Mouse (Mus musculus) hindbrain, embryonic 15.5 days (tissue): ENCODE measurements at regions not wholly inside any gene's neighbourhood (a gene's known extent, or its start where the extent isn't known, plus 50 kb on each side); places are given as distances from the start of the nearest gene placed in this dataset.

Source experiments
- ATAC-seq: fragments of 200-750 bp; cut with Nextera tagmentation; 2 replicates; pipeline ENCODE4 v1.8.0; 2017; ENCODE audit warnings: low read depth, moderate number of reproducible peaks, moderate TSS enrichment; ENCODE audit not compliant: low FRiP score
- H3K27ac ChIP-seq: fragments of 300-500 bp; sonication (generic); replicated peaks from 2 replicates; pipeline ENCODE4 v1.5.1; 2015; ENCODE audit warnings: mild to moderate bottlenecking, inconsistent platforms
- H3K27me3 ChIP-seq: fragments of 300-500 bp; sonication (generic); 2 replicates; pipeline ENCODE4 v1.6.1; 2015; ENCODE audit warnings: control low read depth, inconsistent platforms
- H3K36me3 ChIP-seq: fragments of 300-500 bp; sonication (generic); 2 replicates; pipeline ENCODE4 v1.6.1; 2015; ENCODE audit warnings: control low read depth, inconsistent platforms
- H3K4me1 ChIP-seq: fragments of 300-500 bp; sonication (generic); replicated peaks from 2 replicates; pipeline ENCODE4 v1.6.1; 2015; ENCODE audit warnings: control low read depth, inconsistent platforms
- H3K4me2 ChIP-seq: fragments of 300-500 bp; sonication (generic); 2 replicates; pipeline ENCODE4 v1.6.1; 2015; ENCODE audit warnings: moderate library complexity, mild to moderate bottlenecking, inconsistent platforms
- H3K4me3 ChIP-seq: fragments of 300-500 bp; sonication (generic); 2 replicates; pipeline ENCODE4 v1.5.1; 2015; ENCODE audit warnings: mild to moderate bottlenecking, inconsistent platforms
- H3K9ac ChIP-seq: fragments of 300-500 bp; sonication (generic); 2 replicates; pipeline ENCODE4 v1.6.1; 2015; ENCODE audit warnings: inconsistent platforms
- H3K9me3 ChIP-seq: fragments of 300-500 bp; sonication (generic); 2 replicates; pipeline ENCODE4 v1.6.1; 2016; ENCODE audit warnings: control low read depth, inconsistent platforms
- WGBS: fragments of 180-500 bp; shearing (Covaris S2); methylation state at CpG from one replicate; pipeline ENCODE4 v1.1.7; 2015; 5-methylcytosine and 5-hydroxymethylcytosine counted together

GRCm38 (mm10) chr14:67599734-67600133 is 1590.7 kb upstream of the Gulo start:
- no peaks in the 10 kb centered on the region for H3K27me3 ChIP-seq
- H3K27ac ChIP-seq, result no peak overlapping the region
- no peaks in the 10 kb centered on the region for H3K36me3 ChIP-seq
- H3K9me3 ChIP-seq, result no peaks in the 10 kb centered on the region
- H3K4me2 ChIP-seq, result no peak overlapping the region
- 32% methylated on average over 4 of the region's 4 CpGs for WGBS
- H3K4me3 ChIP-seq, result no peak overlapping the region
- H3K4me1 ChIP-seq, result no peaks in the 10 kb centered on the region
- no peak overlapping the region for H3K9ac ChIP-seq
- ATAC-seq, result 0 out of 2 replicates have a peak, but pooled peaks have one; percentile 45

- Histone ChIP-seq H3K36me3 (no peaks in the 10 kb centered on the region), H3K4me1 (no peaks in the 10 kb centered on the region; the same call in 1 of the 2 replicates), H3K9ac (no peak overlapping the region), H3K27ac (no peak overlapping the region), H3K9me3 (no peaks in the 10 kb centered on the region), H3K27me3 (no peaks in the 10 kb centered on the region), H3K4me2 (no peak overlapping the region), H3K4me3 (no peak overlapping the region)
- 87% methylated on average over 11 of the region's 11 CpGs for whole genome bisulfite sequencing
- ATAC-seq, result no peak
Measured at GRCm38 (mm10) chr14:67588627-67589026, 1579.6 kb upstream of the Gulo start.

GRCm38 (mm10) chr14:67584456-67585048 is 1575.5 kb upstream of the Gulo start:
- Histone ChIP-seq H3K4me1 (peaks cover 9% of the 10 kb centered on the region; the same call in 1 of the 2 replicates), H3K36me3 (no peaks in the 10 kb centered on the region), H3K4me2 (peak overlapping the region; percentile 43), H3K9me3 (no peaks in the 10 kb centered on the region), H3K27ac (no peak overlapping the region; the same call in 1 of the 2 replicates), H3K9ac (no peak overlapping the region), H3K4me3 (no peak overlapping the region), H3K27me3 (no peaks in the 10 kb centered on the region)
- 40% methylated on average over 14 of the region's 14 CpGs for WGBS
- no peak for ATAC-seq

DNA sequence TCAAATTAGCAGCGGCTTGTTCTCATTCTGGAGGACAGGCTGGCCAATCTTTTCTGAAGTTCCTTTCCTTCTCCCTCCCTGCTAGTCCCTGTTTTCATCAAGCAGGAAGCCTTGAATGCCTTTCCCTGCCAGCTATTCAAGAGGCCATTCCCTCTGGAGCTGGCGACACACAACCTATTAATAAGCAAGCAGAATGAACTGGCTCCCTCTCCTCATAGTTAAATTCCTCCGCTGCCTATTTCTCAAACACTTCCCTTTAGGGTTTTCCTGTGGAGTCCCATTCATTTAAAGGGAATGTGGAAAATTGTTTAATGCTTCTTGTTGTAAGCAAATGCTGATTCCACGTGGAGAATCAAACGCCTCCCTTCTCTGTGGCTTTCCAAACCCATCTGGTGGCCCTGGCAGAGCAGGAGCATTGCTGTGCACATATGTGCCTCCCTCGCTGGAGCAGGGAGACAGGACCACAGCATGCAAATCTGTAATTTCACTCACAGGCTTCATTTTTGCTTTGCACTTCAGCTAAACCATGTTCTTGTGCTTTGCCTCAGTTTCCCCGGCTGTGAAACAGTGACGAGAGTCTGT is 1573.3 kb upstream of the Gulo start:
- 47% methylated on average over 8 of the region's 8 CpGs for WGBS
- H3K4me3 ChIP-seq, result no peak overlapping the region
- no peak overlapping the region for H3K4me2 ChIP-seq
- H3K36me3 ChIP-seq, result no peaks in the 10 kb centered on the region
- peaks cover 9% of the 10 kb centered on the region; the same call in 1 of the 2 replicates for H3K4me1 ChIP-seq
- no peaks in the 10 kb centered on the region for H3K27me3 ChIP-seq
- ATAC-seq, result no peak
- H3K27ac ChIP-seq, result no peak overlapping the region
- no peak overlapping the region for H3K9ac ChIP-seq
- H3K9me3 ChIP-seq, result no peaks in the 10 kb centered on the region

- Histone ChIP-seq H3K4me2 (no peak overlapping the region), H3K36me3 (no peaks in the 10 kb centered on the region), H3K9ac (no peak overlapping the region), H3K9me3 (no peaks in the 10 kb centered on the region), H3K4me3 (no peak overlapping the region), H3K4me1 (peaks cover 12% of the 10 kb centered on the region), H3K27ac (no peak overlapping the region), H3K27me3 (no peaks in the 10 kb centered on the region)
- ATAC-seq, result no peak
- WGBS, result 85% methylated on average over 7 of the region's 7 CpGs
Measured at GRCm38 (mm10) chr14:67574346-67574949, 1565.4 kb upstream of the Gulo start.

DNA sequence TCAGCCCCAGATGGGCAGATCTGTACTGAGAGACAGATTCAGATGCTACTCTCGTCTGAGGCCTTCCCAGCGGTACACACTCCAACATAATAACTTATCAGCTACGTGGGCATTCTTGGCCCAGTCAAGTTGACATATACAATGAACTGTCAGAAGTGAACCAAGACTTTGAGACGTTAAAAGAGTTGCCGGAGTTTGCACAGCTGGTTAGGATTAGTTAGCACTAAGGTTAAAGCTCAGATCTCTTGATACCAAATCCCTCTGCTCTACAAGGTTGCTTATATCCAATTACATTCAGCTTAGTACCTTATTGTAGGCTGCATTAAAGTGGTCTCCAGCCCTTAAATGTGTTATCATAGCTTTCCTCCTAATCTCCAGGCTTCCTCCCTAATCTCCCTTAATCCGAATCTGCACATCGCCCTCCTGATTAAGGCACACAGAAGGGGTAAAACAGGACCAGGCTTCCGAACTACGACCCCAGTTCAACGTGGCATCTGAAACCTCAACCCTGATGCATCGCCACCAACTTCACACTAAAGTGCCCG is 1564.5 kb upstream of the Gulo start:
- Histone ChIP-seq H3K4me3 (no peak overlapping the region), H3K9ac (no peak overlapping the region), H3K27me3 (no peaks in the 10 kb centered on the region), H3K4me1 (peaks cover 19% of the 10 kb centered on the region), H3K27ac (no peak overlapping the region), H3K9me3 (no peaks in the 10 kb centered on the region), H3K4me2 (no peak overlapping the region), H3K36me3 (no peaks in the 10 kb centered on the region)
- 89% methylated on average over 12 of the region's 12 CpGs for WGBS
- no peak for ATAC-seq

GRCm38 (mm10) chr14:67569744-67570322 is 1560.8 kb upstream of the Gulo start:
- Histone ChIP-seq H3K9me3 (no peaks in the 10 kb centered on the region), H3K36me3 (no peaks in the 10 kb centered on the region), H3K27ac (no peak overlapping the region), H3K9ac (no peak overlapping the region), H3K4me1 (peaks cover 19% of the 10 kb centered on the region), H3K27me3 (0 out of 2 replicates have a peak, but pooled peaks cover 2% of the 10 kb centered on the region), H3K4me3 (no peak overlapping the region), H3K4me2 (peak overlapping the region; percentile 9; the same call in 1 of the 2 replicates)
- ATAC-seq, result peak; percentile 65
- WGBS, result 27% methylated on average over 17 of the region's 17 CpGs

DNA sequence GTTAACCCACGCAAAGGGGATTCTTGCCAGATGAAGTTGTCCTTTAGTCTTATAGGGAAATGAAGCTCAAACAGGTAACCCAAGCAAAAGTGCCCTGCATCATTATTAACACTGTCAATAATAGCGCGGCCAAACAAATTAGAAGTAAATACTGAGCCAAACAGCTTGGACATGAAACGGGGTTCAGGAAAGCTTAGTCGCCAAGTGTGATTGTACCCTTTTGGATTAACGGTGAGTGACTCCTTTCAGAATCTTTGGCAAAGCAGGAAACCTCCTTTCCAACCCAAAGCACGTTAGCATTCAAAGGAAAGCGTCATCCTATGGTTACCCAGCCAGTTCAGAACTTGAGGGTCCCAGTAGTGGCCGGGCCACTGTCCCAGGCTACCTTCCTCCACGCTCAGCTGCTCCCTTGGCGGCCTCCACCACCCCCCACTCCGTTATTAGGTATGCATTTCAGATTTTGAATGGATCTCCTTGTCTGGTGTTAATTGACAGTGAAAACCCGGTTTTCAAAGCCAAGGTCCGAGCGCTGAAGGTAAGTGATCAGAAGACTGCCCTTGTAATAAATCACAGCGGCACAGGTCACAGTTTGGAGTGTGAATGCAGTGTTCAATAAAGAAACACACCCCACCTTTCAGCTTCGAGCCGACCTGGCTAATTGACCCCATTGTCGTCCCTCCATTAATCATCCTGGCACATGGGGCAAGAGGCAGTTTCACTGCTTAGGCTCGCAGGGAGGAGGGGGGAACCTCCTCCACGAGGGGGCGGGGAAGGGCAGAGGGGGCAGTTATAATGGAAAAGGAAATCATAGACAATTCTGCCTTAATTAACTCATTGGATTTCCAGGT is 1560.1 kb upstream of the Gulo start:
- Histone ChIP-seq H3K27me3 (0 out of 2 replicates have a peak, but pooled peaks cover 2% of the 10 kb centered on the region), H3K27ac (no peak overlapping the region), H3K9ac (no peak overlapping the region), H3K9me3 (no peaks in the 10 kb centered on the region), H3K4me2 (peak overlapping the region; percentile 9; the same call in 1 of the 2 replicates), H3K4me3 (no peak overlapping the region), H3K36me3 (no peaks in the 10 kb centered on the region), H3K4me1 (peaks cover 19% of the 10 kb centered on the region)
- WGBS, result 23% methylated on average over 22 of the region's 22 CpGs
- peak; percentile 51; the same call in 1 of the 2 replicates for ATAC-seq

DNA sequence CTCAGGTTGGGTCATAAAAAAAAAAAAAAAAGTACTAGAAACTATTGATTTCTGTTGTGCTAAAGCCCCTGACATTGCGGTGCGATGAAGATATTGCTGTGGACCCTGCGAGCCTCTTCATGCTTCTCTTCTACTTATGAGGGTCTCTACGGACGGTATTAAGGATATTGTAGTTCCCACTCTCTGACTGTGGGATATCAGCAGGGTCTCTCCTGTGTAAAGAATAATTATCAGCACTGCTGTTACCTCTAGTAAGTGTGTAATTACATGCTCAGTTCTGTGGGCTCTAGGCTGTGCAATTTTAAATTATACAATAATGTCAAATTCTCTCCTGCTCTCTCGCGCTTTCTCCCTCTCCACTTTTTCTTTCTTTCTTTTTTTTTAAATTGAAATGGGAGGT is 1545.9 kb upstream of the Gulo start:
- no peaks in the 10 kb centered on the region for H3K9me3 ChIP-seq
- H3K4me2 ChIP-seq, result no peak overlapping the region
- no peak overlapping the region for H3K4me3 ChIP-seq
- 61% methylated on average over 7 of the region's 7 CpGs for WGBS
- peaks cover 8% of the 10 kb centered on the region for H3K4me1 ChIP-seq
- H3K27me3 ChIP-seq, result no peaks in the 10 kb centered on the region
- peak; percentile 85 for ATAC-seq
- 0 out of 2 replicates have a peak overlapping the region, but pooled peaks have one; percentile 53 for H3K27ac ChIP-seq
- H3K9ac ChIP-seq, result no peak overlapping the region
- no peaks in the 10 kb centered on the region for H3K36me3 ChIP-seq

- ATAC-seq, result peak; percentile 79
- Histone ChIP-seq H3K9me3 (no peaks in the 10 kb centered on the region), H3K4me1 (peaks cover 8% of the 10 kb centered on the region), H3K27me3 (no peaks in the 10 kb centered on the region), H3K4me2 (no peak overlapping the region), H3K27ac (peak overlapping the region; percentile 67), H3K9ac (no peak overlapping the region), H3K4me3 (no peak overlapping the region), H3K36me3 (no peaks in the 10 kb centered on the region)
- WGBS, result 38% methylated on average over 6 of the region's 6 CpGs
Measured at GRCm38 (mm10) chr14:67550462-67551185, 1541.6 kb upstream of the Gulo start.

- WGBS, result 85% methylated on average over 6 of the region's 6 CpGs
- no peak for ATAC-seq
- H3K4me3 ChIP-seq, result no peak overlapping the region
- no peak overlapping the region for H3K9ac ChIP-seq
- H3K36me3 ChIP-seq, result no peaks in the 10 kb centered on the region
- H3K27me3 ChIP-seq, result no peaks in the 10 kb centered on the region
- H3K4me2 ChIP-seq, result no peak overlapping the region
- no peak overlapping the region for H3K27ac ChIP-seq
- H3K9me3 ChIP-seq, result peaks cover 4% of the 10 kb centered on the region; the same call in 1 of the 2 replicates
- H3K4me1 ChIP-seq, result peaks cover 8% of the 10 kb centered on the region
Measured at GRCm38 (mm10) chr14:67548750-67549149, 1539.7 kb upstream of the Gulo start.
